Mouse (Mus musculus) left cerebral cortex, postnatal 36 days (tissue): ENCODE measurements at regions not wholly inside any gene's neighbourhood (a gene's known extent, or its start where the extent isn't known, plus 50 kb on each side); places are given as distances from the start of the nearest gene placed in this dataset.

Experiments used
- DNase-seq, 2 experiments: peaks; one replicate each; pipeline ENCODE4 v3.0.0; 2021 to 2022; ENCODE audit warnings: low spot score in 2 of 2, mixed read lengths in 1 of 2
- intact Hi-C: fragments of 180-260 bp; cut with DNase I; formaldehyde crosslinking; loops from one replicate; pipeline ENCODE4 v1.15.1; 2025

DNA sequence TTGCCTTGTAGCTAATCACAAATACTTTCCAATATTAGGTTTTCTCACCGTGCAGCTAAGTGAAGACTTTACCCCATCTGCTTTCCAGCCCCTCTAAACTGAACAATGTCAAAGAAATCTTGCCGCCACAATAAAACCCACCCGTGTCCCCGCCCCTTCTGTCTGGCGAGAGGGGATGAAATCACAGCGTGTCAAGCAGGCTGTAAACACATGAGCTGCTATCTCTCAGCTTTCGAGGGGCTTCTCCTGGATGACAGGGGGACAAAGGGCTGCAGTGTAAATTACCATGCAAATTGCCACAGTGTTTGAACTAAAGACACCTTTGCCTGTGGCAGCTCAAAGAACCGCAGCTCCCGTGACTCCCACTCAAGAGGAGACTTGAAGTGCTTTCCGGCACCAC lies 134.3 kb downstream of the Slc4a3 start:
- intact Hi-C loops, result no loop called here
- DNase-seq, result no peak

- no peak for DNase-seq
- intact Hi-C loops, result no loop called here
Measured at GRCm38 (mm10) chr1:75681913-75682312, 135.8 kb downstream of the Slc4a3 start.

DNA sequence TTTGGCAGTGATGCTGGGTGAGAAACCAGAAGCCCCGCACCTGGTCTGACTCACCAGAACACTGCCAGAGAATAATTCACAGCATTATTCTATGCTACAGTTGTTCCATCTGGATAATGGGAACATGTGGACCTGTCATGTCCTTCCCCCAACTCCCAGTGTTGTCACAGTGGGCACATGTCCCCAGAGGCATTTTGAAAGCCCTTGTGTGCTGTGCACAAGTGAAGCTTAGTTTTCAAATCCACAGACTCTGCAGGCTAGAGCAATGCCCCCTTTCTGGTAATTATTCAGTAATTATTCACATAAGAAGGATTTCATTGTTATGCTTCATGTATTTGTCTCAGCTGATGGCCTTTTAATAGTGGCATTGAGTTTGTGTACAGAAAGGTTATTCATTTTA lies 146.7 kb downstream of the Slc4a3 start:
- no peak for DNase-seq
- intact Hi-C loops, result no loop called here

DNA sequence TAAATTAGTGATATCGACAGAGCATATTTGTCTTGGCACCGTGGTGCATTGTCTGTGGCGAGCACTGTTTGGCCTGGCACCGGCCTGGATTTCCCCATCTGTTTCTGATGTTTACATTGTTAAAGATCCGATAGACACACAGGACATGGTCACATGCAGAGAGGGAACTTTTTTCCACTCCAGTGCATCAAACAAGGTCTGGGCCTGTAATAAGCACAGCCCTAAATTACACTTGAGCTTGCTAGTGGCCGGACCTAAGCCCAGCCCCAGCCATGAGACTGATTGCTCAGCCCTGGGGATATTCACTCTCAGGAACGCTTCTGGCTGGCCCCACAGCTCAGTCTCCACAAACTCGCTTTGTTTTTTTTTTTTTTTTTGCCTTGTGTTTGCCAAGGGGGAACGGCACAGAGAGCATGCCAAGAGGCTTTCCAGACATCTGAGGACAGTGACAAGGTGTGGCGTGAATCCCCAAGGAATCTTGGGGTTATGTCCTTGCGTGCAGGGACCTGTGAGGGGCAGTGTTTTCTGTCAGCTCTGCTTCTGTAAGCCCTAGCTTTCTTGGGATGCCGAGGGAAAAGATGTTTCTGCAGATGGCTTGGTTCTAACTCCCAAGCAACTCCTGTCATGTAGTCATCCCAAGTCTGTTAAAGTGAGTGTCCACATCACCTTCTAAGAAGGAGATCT lies 147.3 kb downstream of the Slc4a3 start:
- no peak for DNase-seq
- intact Hi-C loops, result no loop called here

DNA sequence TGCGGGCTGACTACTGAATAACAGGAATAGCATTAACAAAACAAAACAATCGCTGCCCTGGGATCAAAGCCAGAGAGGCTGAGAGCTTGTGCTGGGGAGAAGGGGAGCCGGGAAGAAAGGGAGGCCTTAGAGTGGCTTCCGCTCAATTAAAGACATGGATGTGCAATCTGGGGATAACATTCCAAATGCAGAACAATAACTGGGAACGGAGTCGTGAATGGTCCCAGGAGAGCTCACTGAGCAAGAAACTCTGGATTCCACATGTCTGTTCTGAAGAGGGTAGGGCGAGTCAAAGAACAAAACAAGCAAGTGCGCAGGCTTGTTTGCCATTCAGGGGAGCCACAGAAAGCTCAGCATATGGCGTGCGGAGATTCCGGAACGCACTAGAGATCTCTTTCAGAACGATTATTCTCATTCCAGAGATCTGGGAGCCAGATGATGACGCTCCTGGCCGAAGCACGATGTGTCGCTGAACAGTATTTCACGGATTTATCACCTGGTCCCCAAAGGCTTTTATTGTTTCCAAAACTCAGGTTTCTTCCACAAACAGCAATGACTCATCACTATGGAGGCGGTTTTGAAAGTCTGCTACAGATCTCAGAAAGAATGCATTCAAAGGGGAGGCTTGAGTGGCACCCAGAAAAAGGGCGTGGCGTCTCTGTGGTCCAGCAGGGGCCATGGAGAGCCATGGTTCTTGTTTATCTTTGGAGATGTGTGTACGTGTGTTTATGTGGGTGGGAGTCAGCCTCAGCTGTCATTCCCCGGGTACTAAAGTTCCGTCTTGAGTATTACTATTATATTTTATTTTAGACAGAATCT lies 159.0 kb downstream of the Slc4a3 start:
- intact Hi-C loops, result no loop called here
- DNase-seq, result peak; percentile 29 to 36

GRCm38 (mm10) chr1:75706126-75706525 lies 160.1 kb downstream of the Slc4a3 start:
- no peak for DNase-seq
- intact Hi-C loops, result no loop called here

- no peak for DNase-seq
- intact Hi-C loops, result no loop called here
Measured at GRCm38 (mm10) chr1:75723431-75723830, 177.4 kb downstream of the Slc4a3 start.

GRCm38 (mm10) chr1:75725329-75725728 lies 179.3 kb downstream of the Slc4a3 start:
- intact Hi-C loops, result no loop called here

DNA sequence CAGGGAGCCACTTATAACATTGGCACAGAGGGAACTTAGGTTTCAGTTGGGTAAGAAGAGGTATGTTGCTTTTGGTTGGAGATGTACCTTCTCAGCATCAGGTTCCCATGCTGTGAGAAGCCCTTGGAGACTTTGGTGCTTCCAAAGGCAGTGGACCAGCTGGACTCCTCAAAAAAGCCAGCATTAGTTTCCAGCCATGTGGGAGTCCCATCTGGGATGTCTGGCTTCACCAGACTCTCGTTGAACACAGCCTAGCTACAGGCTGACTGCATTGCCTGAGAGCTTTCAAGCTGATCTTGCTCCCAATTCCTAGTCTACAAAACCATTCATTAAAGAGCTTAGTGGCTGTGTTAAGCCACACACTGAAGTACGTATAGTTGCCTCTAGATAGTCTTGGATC lies 182.8 kb downstream of the Slc4a3 start:
- peak; percentile 29 to 58 for DNase-seq
- intact Hi-C loops, result no loop called here

More at GRCm38 (mm10) chr1:75725329-75725728, 179.3 kb downstream of the Slc4a3 start:
- DNase-seq, result no peak

DNA sequence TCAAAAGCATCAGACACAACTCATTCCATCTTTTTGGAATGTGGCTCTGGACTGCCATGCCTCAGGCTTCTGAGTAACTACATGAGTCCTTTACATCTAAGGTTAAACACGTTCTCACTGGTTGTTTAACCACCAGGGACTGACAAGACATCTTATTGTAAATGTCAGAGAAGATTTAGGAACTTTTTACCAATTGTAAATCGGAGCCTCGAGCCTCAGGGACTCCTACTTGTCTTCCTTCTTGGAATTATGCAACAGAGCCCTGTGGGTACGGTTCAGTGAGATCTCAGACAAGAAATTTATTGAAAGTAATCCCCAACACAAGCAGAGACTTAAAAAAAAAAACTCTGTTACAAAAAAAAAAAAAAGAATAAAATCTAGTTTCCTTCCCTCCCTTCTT lies 187.7 kb downstream of the Slc4a3 start:
- intact Hi-C loops, result no loop called here
- no peak for DNase-seq

- intact Hi-C loops, result no loop called here
- no peak for DNase-seq
Measured at GRCm38 (mm10) chr1:75738651-75739050, 192.6 kb downstream of the Slc4a3 start.

- DNase-seq, result no peak
- intact Hi-C loops, result no loop called here
Measured at GRCm38 (mm10) chr1:75749665-75750221, 203.7 kb downstream of the Slc4a3 start.

GRCm38 (mm10) chr1:75772131-75772530 lies 226.1 kb downstream of the Slc4a3 start:
- no peak for DNase-seq
- intact Hi-C loops, result no loop called here

DNA sequence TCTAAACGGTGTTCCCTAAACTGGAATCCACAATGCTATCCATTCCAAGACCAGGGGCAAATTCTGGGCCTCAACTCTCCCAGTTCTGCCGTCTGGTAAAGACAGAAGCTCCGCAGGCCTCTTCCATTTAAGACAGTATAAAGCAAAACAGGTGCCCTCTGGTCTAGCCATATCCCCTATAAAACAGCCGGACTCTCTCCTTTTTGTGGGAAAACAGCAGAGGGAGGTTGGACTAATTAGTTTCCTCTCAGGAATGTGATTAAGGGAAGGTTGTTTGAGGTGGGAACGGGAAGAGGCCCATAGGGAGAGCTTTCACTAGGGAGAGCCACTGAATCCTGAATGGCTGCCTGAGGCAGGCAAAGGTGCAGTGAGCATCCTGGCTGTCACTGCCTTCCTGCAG lies 226.9 kb downstream of the Slc4a3 start:
- intact Hi-C loops, result no loop called here
- DNase-seq, result no peak

DNA sequence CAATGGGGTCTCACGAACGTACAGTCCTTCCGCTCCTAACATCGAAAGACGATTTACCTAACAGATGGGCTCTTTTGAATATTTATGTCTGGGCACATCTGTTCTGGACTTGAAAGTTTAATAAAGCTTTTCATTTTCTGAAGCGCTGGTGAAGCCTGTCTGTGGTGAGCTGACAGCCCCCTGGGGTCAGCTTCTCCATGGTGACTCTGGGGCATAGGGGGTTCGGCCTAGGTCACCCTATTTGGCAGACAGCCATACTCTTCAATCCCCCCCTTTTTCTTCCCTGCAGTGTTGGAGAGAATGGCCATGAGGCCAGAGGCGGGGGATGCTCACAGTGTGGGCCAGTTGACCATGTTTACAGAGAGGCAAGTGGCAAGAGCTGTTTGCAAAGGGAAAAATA lies 232.8 kb downstream of the Slc4a3 start:
- intact Hi-C loops, result no loop called here

DNA sequence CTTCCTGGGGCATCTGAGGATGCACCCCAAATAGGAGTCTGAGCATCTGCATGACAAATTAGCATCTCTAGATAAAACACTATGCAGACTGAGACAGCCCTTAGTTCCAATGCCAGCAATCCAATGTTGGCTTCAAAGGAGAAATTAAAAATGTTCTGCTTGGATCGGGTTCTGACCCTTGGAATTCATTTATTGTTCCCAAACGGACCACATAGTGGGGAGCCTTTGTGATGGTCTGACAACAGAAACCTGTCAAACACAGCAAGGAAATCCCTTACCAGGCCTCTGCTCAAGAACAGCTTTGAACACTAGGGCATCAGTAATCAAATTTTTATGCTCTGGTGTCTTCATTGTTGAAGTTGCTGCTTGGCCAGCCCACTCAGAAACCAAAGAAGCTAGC lies 237.1 kb downstream of the Slc4a3 start:
- intact Hi-C loops, result no loop called here

More for the DNA sequence above, 232.8 kb downstream of the Slc4a3 start:
- DNase-seq, result no peak

DNA sequence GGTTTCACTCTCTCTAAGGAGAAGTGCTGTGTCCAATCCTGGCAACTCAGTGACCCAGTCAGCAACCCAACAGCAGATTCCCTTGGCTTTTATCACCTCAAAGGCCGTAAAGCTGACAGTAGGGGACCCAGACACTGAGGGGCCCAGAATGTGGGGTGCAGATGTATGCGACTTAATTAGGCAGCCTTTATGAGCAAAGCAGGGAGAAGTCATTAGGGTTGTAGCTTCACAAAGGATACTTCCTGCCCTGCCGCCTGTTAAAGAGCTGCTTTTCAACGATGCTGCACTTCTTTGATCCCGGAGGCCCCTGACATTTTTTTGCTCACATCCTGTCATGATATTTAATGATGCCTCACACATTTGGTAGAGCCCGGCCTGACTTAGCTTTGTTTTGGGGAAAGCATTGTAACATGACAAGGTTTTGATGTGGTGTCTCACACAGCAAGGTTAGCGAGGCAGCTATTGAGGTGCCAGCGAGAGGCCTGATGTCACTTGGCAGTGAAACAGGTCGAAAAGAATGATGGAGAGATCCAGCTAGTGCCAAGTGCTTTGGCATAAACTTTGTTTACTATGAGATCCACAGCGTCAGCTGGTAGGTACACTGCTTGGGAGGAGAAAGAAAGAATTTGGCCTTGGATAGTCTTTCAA lies 240.2 kb downstream of the Slc4a3 start:
- intact Hi-C loops, result no loop called here

More for the DNA sequence above, 237.1 kb downstream of the Slc4a3 start:
- DNase-seq, result no peak

DNA sequence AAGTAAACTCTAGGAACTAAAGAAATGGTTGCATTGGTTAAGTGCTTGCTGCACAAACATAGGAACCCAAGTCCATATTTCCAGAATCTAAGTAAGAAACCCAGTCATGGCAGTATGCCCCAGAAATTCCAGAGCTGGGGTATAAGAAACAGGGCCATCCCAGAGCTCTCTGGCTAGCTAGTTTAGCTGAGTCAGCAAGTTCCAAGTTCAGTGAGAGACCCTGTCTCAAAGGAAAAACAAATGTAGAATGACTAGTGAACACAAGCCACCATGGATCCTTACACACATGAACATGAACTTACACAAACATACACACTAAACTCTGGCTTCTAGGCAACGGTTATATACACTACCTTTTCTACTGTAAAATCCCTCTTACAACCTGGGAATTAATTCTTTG lies 245.4 kb downstream of the Slc4a3 start:
- intact Hi-C loops, result no loop called here
- no peak for DNase-seq

More for the DNA sequence above, 240.2 kb downstream of the Slc4a3 start:
- DNase-seq, result no peak

- intact Hi-C loops, result no loop called here
- DNase-seq, result no peak
Measured at GRCm38 (mm10) chr1:75797793-75798192, 251.7 kb downstream of the Slc4a3 start.

DNA sequence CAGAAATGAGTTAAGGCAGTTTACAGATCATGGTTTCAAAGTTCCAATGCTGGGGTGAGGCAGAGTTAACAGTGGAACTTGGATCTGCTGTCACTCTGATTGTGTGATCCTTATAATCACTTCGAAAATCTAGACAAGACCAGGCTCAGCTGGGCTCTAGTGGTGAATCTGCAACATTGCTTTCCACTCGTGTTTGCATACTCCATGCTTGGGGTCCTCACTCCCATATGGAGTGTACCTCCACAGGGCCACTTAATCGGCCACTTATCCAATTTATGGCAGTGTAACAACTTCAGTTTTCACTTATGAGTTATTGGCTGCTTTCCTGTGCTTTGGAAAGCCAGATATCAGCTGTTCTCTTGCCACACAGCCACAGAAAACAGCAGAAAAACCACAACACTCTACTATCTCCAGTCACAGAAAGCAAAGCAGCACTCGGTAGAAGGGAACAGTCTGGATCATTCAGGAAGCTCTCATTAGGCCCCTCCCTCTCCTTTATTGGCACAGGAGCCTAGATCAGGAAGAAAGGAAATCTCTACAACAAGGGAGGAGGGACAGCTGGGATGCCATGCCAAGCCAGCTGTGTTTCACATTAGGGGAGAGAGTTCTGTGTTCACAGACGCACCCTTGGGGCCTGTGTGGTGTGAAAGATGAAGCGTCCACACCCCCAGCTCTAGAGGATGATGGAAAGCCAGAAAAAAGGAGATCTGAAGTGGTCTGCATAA lies 252.5 kb downstream of the Slc4a3 start:
- DNase-seq, result no peak
- intact Hi-C loops, result no loop called here
